Mouse (Mus musculus): ENCODE measurements around the gene Tulp2. TPM values are rescaled to one million over a fixed set of nuclear protein-coding genes. Genes with fewer than 3 reads are reported as not detected.
"Not testable (repeated sequence)": the region's sequence is repeated elsewhere in the genome, so short reads cannot be mapped to it uniquely, and the experiment has no call there.

Tulp2 gene
- polyA plus RNA-seq, 1 experiment from 2014 or later: 0.23 TPM

DNA sequence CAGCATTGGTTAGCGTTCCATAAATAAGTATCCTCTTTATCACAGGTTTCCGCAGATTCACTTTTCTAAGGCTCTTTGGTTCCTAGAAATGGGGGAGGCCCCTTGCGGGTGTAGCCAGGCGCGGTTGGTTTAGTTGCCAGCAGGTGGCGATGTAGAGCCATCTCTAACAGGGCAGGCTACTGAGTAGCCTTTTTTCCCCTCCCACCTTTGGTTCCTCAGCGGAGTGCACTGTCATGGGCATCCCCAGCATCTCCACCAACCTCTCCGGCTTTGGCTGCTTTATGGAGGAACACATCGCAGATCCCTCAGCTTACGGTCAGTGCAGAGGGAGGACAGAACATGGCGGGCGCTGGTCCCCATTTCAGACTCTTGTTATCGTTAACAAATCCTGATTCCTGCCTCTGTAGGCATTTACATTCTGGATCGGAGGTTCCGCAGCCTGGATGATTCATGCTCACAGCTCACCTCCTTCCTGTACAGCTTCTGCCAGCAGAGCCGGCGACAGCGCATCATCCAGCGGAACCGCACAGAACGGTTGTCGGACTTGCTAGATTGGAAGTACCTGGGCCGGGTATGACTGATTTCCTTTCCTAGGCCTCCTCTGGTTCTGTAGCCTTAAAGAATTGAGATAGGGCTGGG lies 30.2 kb upstream of the Tulp2 start:
- Histone ChIP-seq H3K27me3 (replicated peaks) (no peaks in the 10 kb centered on the region), H3K9ac (no peak overlapping the region), H3K4me3 (no peak overlapping the region), H3K4me2 (no peak overlapping the region), H3K36me3 (replicated peaks) (peaks cover 10% of the 10 kb centered on the region), H3K9me3 (no peaks in the 10 kb centered on the region), H3K27ac (peak overlapping the region; percentile 25; the same call in 1 of the 2 replicates), H3K4me1 (peaks cover 3% of the 10 kb centered on the region; the same call in 1 of the 2 replicates)
- peak; percentile 53 for ATAC-seq (replicated peaks)
- 54% methylated on average over 23 of the region's 23 CpGs for WGBS

- ATAC-seq (replicated peaks): no peak
- H3K27me3 ChIP-seq (replicated peaks): no peaks in the 10 kb centered on the region
- H3K9ac ChIP-seq: no peak overlapping the region
- H3K4me1 ChIP-seq: peaks cover 24% of the 10 kb centered on the region
- no peak overlapping the region for H3K4me3 ChIP-seq
- H3K36me3 ChIP-seq (replicated peaks): peaks cover 10% of the 10 kb centered on the region
- no peak overlapping the region for H3K27ac ChIP-seq
- no peaks in the 10 kb centered on the region for H3K9me3 ChIP-seq
- H3K4me2 ChIP-seq: no peak overlapping the region
- WGBS: 90% methylated on average over 15 of the region's 15 CpGs
Measured at GRCm38 (mm10) chr7:45454971-45455370, 26.7 kb upstream of the Tulp2 start.

DNA sequence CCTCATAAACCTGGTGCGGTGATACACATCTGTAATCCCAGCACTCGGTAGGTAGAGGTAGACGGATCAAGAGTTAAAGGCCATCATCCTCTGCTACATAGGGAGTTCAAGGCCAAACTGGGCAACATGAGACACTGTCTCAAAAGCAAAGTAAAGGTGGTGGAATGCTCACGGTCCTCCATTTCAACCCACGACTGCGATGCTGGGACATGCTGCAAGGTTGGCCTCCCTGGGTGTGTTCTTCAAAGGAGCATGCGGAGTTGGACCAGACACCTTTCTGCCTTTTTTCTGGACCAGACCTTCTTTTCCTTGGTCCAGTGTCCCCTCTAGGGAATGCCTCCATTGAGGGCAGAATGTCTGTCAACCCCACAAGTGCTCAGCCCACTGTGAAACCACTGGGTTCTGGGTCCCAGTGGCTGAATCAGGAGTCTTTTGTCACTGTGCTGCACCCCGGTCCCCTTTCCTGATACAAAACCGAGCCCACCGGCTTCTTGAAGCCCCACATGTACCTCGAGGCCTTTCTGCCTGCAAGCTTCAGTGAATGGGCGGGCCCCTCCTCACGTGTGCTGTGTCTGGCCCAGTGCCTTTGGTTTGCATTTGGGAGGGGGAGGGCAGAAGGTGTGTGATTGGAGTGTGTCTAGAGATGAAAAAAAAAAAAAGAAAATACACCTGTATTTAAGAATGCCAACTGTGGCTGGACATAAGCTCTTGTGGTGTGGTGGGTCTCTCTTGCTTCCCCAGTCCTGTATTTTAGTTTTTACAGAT lies 25.6 kb upstream of the Tulp2 start:
- Histone ChIP-seq H3K9ac (no peak overlapping the region), H3K4me2 (no peak overlapping the region), H3K4me1 (peaks cover 35% of the 10 kb centered on the region), H3K4me3 (no peak overlapping the region), H3K9me3 (no peaks in the 10 kb centered on the region), H3K27me3 (replicated peaks) (no peaks in the 10 kb centered on the region), H3K27ac (no peak overlapping the region), H3K36me3 (replicated peaks) (peaks cover 10% of the 10 kb centered on the region)
- ATAC-seq (replicated peaks): no peak
- WGBS: 77% methylated on average over 13 of the region's 13 CpGs

- WGBS: 53% methylated on average over 9 of the region's 9 CpGs
- Histone ChIP-seq H3K27me3 (replicated peaks) (no peaks in the 10 kb centered on the region), H3K9ac (no peak overlapping the region), H3K4me2 (peak overlapping the region; percentile 70; the same call in 1 of the 2 replicates), H3K4me1 (peaks cover 35% of the 10 kb centered on the region), H3K36me3 (replicated peaks) (peaks cover 10% of the 10 kb centered on the region), H3K27ac (0 out of 2 replicates have a peak overlapping the region, but pooled peaks have one; percentile 14), H3K9me3 (no peaks in the 10 kb centered on the region), H3K4me3 (peak overlapping the region; percentile 83)
- no peak for ATAC-seq (replicated peaks)
Measured at GRCm38 (mm10) chr7:45456721-45457203, 24.9 kb upstream of the Tulp2 start.

GRCm38 (mm10) chr7:45457204-45458060 lies 24.2 kb upstream of the Tulp2 start:
- no peak for ATAC-seq (replicated peaks)
- 66% methylated on average over 10 of the region's 10 CpGs for WGBS
- Histone ChIP-seq H3K4me1 (peaks cover 35% of the 10 kb centered on the region), H3K4me2 (peak overlapping the region; percentile 70), H3K27ac (peak overlapping the region; percentile 91; the same call in 1 of the 2 replicates), H3K4me3 (peak overlapping the region; percentile 83), H3K36me3 (replicated peaks) (peaks cover 10% of the 10 kb centered on the region), H3K9me3 (no peaks in the 10 kb centered on the region), H3K9ac (peak overlapping the region; percentile 79; the same call in 1 of the 2 replicates), H3K27me3 (replicated peaks) (no peaks in the 10 kb centered on the region)

DNA sequence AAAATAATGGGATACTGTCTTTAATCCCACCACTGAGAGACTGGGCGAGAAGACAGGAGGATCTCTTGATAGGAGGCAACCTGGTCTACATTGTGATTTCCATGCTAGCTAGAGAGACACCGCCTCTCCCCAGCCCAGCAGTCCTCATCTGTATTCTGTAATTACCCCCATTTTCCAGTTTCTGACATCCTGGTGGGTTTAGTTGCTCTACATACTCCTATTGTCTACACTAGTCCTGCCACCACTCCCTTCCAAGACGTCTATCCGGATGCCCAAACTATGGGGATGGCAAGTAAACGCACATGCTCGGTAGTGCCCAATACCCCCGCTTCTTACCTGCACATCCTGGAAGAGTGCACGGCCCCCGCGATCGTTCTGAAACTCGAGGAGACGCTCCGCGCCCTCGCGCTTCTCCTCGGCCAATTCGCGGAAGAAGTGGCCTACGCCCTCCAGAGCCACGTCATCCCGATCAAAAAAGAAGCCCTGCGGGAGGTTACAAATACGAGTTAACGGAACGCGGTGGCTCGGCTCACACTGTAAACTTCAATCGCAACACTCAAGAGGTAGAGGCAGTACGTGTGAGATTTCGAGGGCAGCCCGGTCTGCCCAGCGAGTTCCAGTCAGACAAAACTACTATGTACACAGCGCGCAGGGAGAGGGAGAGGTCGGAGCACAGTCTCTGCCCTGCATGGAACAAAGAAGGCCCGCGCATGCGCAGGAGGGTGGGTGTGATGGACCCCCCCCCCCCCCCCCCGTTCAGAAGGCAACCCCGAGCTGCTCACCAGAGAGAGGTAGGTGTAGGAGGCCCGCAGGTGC lies 22.7 kb upstream of the Tulp2 start:
- H3K4me3 ChIP-seq: peak overlapping the region; percentile 83
- H3K9ac ChIP-seq: peak overlapping the region; percentile 79
- peaks cover 35% of the 10 kb centered on the region for H3K4me1 ChIP-seq
- H3K4me2 ChIP-seq: peak overlapping the region; percentile 70
- WGBS: 1% methylated on average over 43 of the region's 43 CpGs
- peak overlapping the region; percentile 91 for H3K27ac ChIP-seq
- peak; percentile 79 for ATAC-seq (replicated peaks)
- H3K9me3 ChIP-seq: no peaks in the 10 kb centered on the region
- peaks cover 14% of the 10 kb centered on the region for H3K36me3 ChIP-seq (replicated peaks)
- no peaks in the 10 kb centered on the region for H3K27me3 ChIP-seq (replicated peaks)

DNA sequence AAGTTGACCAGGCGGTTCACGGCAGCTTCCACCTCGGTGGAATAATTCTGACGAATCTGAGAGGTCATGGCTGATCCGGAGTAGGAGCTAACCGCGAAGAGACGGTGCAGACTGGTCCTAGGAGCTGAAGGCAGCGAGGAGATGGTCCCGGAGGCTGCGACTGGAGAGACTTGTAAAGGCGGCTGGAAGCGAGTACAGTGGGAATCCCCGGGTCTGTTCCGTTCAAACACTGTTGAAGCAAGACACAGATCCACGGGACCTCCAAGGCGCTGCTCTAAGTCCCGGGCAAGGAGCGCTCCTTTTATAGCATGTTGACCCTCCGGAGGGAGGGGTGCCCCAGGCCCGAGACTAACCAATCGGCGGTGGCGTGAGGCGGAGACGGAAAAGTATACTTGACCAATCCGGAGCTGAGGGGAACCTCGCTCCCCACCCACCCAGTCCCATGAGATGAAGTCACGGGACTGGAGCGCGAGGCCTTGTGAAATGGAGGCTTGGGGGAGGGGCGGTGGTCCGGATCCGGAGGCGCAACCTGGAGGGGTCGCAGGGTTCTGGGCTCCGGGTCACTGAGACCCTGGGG lies 22.0 kb upstream of the Tulp2 start, which contains the start of gene Ftl1:
Gene Ftl1 (minus strand): TSS at position 321 of the 577 bp plus-strand sequence.
- Histone ChIP-seq H3K4me1 (peaks cover 37% of the 10 kb centered on the region), H3K4me3 (peak within 1 kb of the TSS; percentile 83), H3K36me3 (replicated peaks) (peaks cover 16% of the 10 kb centered on the region), H3K27ac (peak within 1 kb of the TSS; percentile 91), H3K4me2 (peak within 1 kb of the TSS; percentile 70), H3K9ac (peak within 1 kb of the TSS; percentile 79)
- not testable (repeated sequence) for H3K9me3 ChIP-seq; H3K27me3 ChIP-seq (replicated peaks)
- WGBS: 0% methylated on average over 32 of the region's 37 CpGs
- ATAC-seq (replicated peaks): peak; percentile 97

GRCm38 (mm10) chr7:45460377-45460776 lies 21.3 kb upstream of the Tulp2 start:
- WGBS: 77% methylated on average over 7 of the region's 7 CpGs
- H3K9me3 ChIP-seq: no peaks in the 10 kb centered on the region
- peaks cover 44% of the 10 kb centered on the region for H3K4me1 ChIP-seq
- H3K36me3 ChIP-seq (replicated peaks): peaks cover 15% of the 10 kb centered on the region
- H3K4me2 ChIP-seq: peak overlapping the region; percentile 57
- peak overlapping the region; percentile 91 for H3K27ac ChIP-seq
- ATAC-seq (replicated peaks): no peak
- peak overlapping the region; percentile 45; the same call in 1 of the 2 replicates for H3K9ac ChIP-seq
- H3K27me3 ChIP-seq (replicated peaks): no peaks in the 10 kb centered on the region
- peak overlapping the region; percentile 83 for H3K4me3 ChIP-seq

GRCm38 (mm10) chr7:45460860-45461314 lies 20.8 kb upstream of the Tulp2 start:
- Histone ChIP-seq H3K27me3 (replicated peaks) (no peaks in the 10 kb centered on the region), H3K4me1 (peaks cover 49% of the 10 kb centered on the region), H3K4me2 (peak overlapping the region; percentile 57; the same call in 1 of the 2 replicates), H3K9me3 (no peaks in the 10 kb centered on the region), H3K27ac (peak overlapping the region; percentile 91), H3K9ac (no peak overlapping the region), H3K4me3 (no peak overlapping the region), H3K36me3 (replicated peaks) (peaks cover 15% of the 10 kb centered on the region)
- 44% methylated on average over 13 of the region's 13 CpGs for WGBS
- no peak for ATAC-seq (replicated peaks)

- peaks cover 50% of the 10 kb centered on the region for H3K4me1 ChIP-seq
- no peaks in the 10 kb centered on the region for H3K9me3 ChIP-seq
- peaks cover 15% of the 10 kb centered on the region for H3K36me3 ChIP-seq (replicated peaks)
- H3K9ac ChIP-seq: no peak overlapping the region
- peak overlapping the region; percentile 91; the same call in 1 of the 2 replicates for H3K27ac ChIP-seq
- WGBS: 58% methylated on average over 5 of the region's 5 CpGs
- no peak overlapping the region for H3K4me2 ChIP-seq
- H3K4me3 ChIP-seq: no peak overlapping the region
- ATAC-seq (replicated peaks): no peak
- no peaks in the 10 kb centered on the region for H3K27me3 ChIP-seq (replicated peaks)
Measured at GRCm38 (mm10) chr7:45461326-45461725, 20.4 kb upstream of the Tulp2 start.

DNA sequence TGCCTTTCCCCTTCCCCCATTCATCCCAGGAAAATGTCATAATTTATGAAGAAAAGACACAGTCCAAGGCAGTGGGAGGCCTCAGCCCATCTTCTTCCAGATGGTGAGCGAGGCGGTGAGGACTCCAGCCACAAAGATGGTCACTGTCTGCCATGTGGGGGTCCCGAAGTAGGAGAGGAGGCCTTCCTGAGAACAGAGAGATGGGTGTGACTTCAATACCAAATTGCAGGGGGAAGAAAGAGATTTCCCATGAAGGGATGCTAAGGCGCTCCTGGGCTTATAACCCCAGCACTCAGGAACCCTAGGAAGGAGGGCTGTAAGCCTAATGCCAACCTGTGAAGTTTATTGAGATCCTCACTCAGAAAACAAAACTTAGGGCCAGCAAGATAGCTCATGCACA lies 19.9 kb upstream of the Tulp2 start:
- ATAC-seq (replicated peaks): no peak
- Histone ChIP-seq H3K9me3 (no peaks in the 10 kb centered on the region), H3K4me3 (no peak overlapping the region), H3K4me1 (peaks cover 46% of the 10 kb centered on the region), H3K9ac (no peak overlapping the region), H3K27ac (no peak overlapping the region), H3K4me2 (no peak overlapping the region), H3K27me3 (replicated peaks) (no peaks in the 10 kb centered on the region), H3K36me3 (replicated peaks) (peaks cover 15% of the 10 kb centered on the region)
- WGBS: 94% methylated on average over 4 of the region's 4 CpGs

All from midbrain, embryonic 15.5 days (tissue).